Mouse (Mus musculus): ENCODE results near the gene Dennd5b. TPM values are rescaled to one million over a fixed set of nuclear protein-coding genes. Genes with fewer than 3 reads are reported as not detected.
A peak's percentile ranks its signal among the peaks of the same experiment; 100 is the strongest.
"Not testable (repeated sequence)": the region's sequence is repeated elsewhere in the genome, so short reads cannot be mapped to it uniquely, and the experiment has no call there.

Gene Dennd5b
- polyA plus RNA-seq, 1 experiment from 2014 or later, result 11.3 TPM

GRCm38 (mm10) chr6:148944767-148945508 lies 156.5 kb downstream of the Dennd5b start:
- H3K27ac ChIP-seq (replicated peaks in 1 of 2; ENCODE audit: control insufficient read depth in 1 of 2, insufficient read depth in 1 of 2, low read depth in 2 of 2, low read length in 2 of 2), result peak overlapping the region; percentile 86 to 93
- peak; percentile 70 for ATAC-seq (ENCODE audit: insufficient number of reproducible peaks, insufficient read depth, low FRiP score, low read depth)
- peak overlapping the region; percentile 96 for H3K9ac ChIP-seq (ENCODE audit: low read length)
- H3K4me3 ChIP-seq (ENCODE audit: control insufficient read depth in 1 of 2, insufficient read depth in 1 of 2, low read depth in 1 of 2, low read length in 2 of 2), result peak overlapping the region; percentile 57 to 75
- under 1% methylated on average over 89 of the region's 92 CpGs for WGBS
- H3K4me2 ChIP-seq (ENCODE audit: low read length), result peak overlapping the region; percentile 94
- H3K27me3 ChIP-seq (ENCODE audit: control insufficient read depth, insufficient read depth, low read length), result no peaks in the 10 kb centered on the region
- peaks cover 2 to 13% of the 10 kb centered on the region in 2 experiments; a peak in 2 of 4 replicates for H3K4me1 ChIP-seq (ENCODE audit: control insufficient read depth in 2 of 2, insufficient read depth in 2 of 2, low read length in 2 of 2)
- 0 out of 2 replicates have a peak, but pooled peaks cover 6% of the 10 kb centered on the region for H3K36me3 ChIP-seq (ENCODE audit: control insufficient read depth, insufficient read depth, low read length)
- no peaks in the 10 kb centered on the region for H3K9me3 ChIP-seq (ENCODE audit: control insufficient read depth, low read length)

DNA sequence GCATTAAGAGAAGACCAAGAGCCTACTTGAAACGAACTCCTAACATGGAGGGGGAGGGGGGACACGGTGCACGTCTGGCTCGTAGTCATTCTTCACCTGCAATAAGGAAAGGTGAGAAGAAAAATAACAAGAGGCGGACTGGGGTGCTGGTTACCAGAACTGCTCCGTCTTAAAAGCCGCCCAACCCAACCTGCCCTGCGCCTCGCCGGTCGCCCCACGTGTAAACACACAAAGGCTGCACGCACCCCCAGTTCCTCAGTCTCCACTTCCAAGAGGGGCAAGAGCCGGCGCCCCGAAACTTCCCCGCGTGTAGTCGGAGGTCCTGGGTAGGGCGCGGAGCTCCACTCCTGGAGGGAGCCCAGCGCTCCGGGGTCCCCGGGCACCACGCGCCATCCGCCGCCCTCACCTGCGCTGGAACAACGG lies 157.1 kb downstream of the Dennd5b start:
- Histone ChIP-seq H3K27me3 (ENCODE audit: control insufficient read depth, insufficient read depth, low read length) (no peaks in the 10 kb centered on the region), H3K36me3 (ENCODE audit: control insufficient read depth, insufficient read depth, low read length) (0 out of 2 replicates have a peak, but pooled peaks cover 6% of the 10 kb centered on the region), H3K4me2 (ENCODE audit: low read length) (peak overlapping the region; percentile 94), H3K9ac (ENCODE audit: low read length) (peak overlapping the region; percentile 96), H3K27ac (replicated peaks in 1 of 2; ENCODE audit: control insufficient read depth in 1 of 2, insufficient read depth in 1 of 2, low read depth in 2 of 2, low read length in 2 of 2) (peak overlapping the region; percentile 86 to 93), H3K9me3 (ENCODE audit: control insufficient read depth, low read length) (no peaks in the 10 kb centered on the region), H3K4me1 (ENCODE audit: control insufficient read depth in 2 of 2, insufficient read depth in 2 of 2, low read length in 2 of 2) (peaks cover 2 to 13% of the 10 kb centered on the region in 2 experiments; a peak in 2 of 4 replicates), H3K4me3 (ENCODE audit: control insufficient read depth in 1 of 2, insufficient read depth in 1 of 2, low read depth in 1 of 2, low read length in 2 of 2) (peak overlapping the region; percentile 57 to 75)
- WGBS, result 0% methylated on average over 26 of the region's 30 CpGs
- ATAC-seq (ENCODE audit: insufficient number of reproducible peaks, insufficient read depth, low FRiP score, low read depth), result no peak

DNA sequence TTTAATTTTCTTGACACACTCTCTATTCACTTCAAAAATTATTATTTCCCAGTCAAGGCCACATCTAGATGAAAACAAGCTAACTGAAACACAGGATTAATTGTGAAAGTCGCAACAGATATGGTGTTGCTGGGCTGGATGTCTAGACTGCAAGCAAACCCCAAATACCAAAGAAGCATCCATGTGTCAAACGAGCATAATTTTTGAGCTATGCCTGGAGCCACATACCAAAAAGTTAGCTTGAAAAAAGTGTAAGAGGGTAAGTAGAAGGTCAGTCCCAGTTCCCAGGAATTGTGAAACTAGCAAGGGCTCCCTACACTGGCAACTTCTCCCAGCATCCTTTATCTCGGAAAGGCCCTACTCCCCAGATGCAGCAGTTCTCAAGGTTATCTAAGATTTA lies 157.8 kb downstream of the Dennd5b start:
- H3K9me3 ChIP-seq (ENCODE audit: control insufficient read depth, low read length), result no peaks in the 10 kb centered on the region
- H3K36me3 ChIP-seq (ENCODE audit: control insufficient read depth, insufficient read depth, low read length), result 0 out of 2 replicates have a peak, but pooled peaks cover 6% of the 10 kb centered on the region
- H3K9ac ChIP-seq (ENCODE audit: low read length), result peak overlapping the region; percentile 96
- H3K4me3 ChIP-seq (ENCODE audit: control insufficient read depth in 1 of 2, insufficient read depth in 1 of 2, low read depth in 1 of 2, low read length in 2 of 2), result peak overlapping the region; percentile 57 to 75; a peak in 3 of 4 replicates
- peak overlapping the region; percentile 94 for H3K4me2 ChIP-seq (ENCODE audit: low read length)
- WGBS, result 29% methylated on average over 3 of the region's 3 CpGs
- no peaks in the 10 kb centered on the region for H3K27me3 ChIP-seq (ENCODE audit: control insufficient read depth, insufficient read depth, low read length)
- no peak for ATAC-seq (ENCODE audit: insufficient number of reproducible peaks, insufficient read depth, low FRiP score, low read depth)
- H3K4me1 ChIP-seq (ENCODE audit: control insufficient read depth in 2 of 2, insufficient read depth in 2 of 2, low read length in 2 of 2), result peaks cover 2 to 13% of the 10 kb centered on the region in 2 experiments; a peak in 2 of 4 replicates
- no peak overlapping the region for H3K27ac ChIP-seq (replicated peaks in 1 of 2; ENCODE audit: control insufficient read depth in 1 of 2, insufficient read depth in 1 of 2, low read depth in 2 of 2, low read length in 2 of 2)

DNA sequence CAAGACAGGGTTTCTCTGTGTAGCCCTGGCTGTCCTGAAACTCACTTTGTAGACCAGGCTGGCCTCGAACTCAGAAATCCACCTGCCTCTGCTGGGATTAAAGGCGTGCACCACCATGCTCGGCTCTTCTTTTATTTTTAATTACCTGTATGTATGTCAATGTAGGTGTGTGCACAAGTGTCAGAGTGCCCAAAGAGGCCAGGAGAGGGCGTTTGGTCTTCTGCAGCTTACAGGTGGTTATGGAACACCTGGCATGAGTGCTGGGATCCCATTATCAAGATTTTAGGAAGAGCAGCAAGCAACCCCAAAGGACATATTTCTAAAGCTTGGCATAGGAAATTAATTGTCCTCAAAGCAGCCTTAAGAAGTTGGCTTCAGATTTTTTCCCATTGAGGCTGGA lies 159.1 kb downstream of the Dennd5b start:
- Histone ChIP-seq H3K4me2 (ENCODE audit: low read length) (no peak overlapping the region), H3K4me1 (ENCODE audit: control insufficient read depth in 2 of 2, insufficient read depth in 2 of 2, low read length in 2 of 2) (peaks cover 2 to 13% of the 10 kb centered on the region in 2 experiments; a peak in 2 of 4 replicates), H3K9ac (ENCODE audit: low read length) (no peak overlapping the region), H3K36me3 (ENCODE audit: control insufficient read depth, insufficient read depth, low read length) (0 out of 2 replicates have a peak, but pooled peaks cover 6% of the 10 kb centered on the region), H3K9me3 (ENCODE audit: control insufficient read depth, low read length) (no peaks in the 10 kb centered on the region), H3K4me3 (ENCODE audit: control insufficient read depth in 1 of 2, insufficient read depth in 1 of 2, low read depth in 1 of 2, low read length in 2 of 2) (no peak overlapping the region), H3K27ac (replicated peaks in 1 of 2; ENCODE audit: control insufficient read depth in 1 of 2, insufficient read depth in 1 of 2, low read depth in 2 of 2, low read length in 2 of 2) (no peak overlapping the region), H3K27me3 (ENCODE audit: control insufficient read depth, insufficient read depth, low read length) (no peaks in the 10 kb centered on the region)
- ATAC-seq (ENCODE audit: insufficient number of reproducible peaks, insufficient read depth, low FRiP score, low read depth), result no peak
- 77% methylated on average over 4 of the region's 4 CpGs for WGBS

DNA sequence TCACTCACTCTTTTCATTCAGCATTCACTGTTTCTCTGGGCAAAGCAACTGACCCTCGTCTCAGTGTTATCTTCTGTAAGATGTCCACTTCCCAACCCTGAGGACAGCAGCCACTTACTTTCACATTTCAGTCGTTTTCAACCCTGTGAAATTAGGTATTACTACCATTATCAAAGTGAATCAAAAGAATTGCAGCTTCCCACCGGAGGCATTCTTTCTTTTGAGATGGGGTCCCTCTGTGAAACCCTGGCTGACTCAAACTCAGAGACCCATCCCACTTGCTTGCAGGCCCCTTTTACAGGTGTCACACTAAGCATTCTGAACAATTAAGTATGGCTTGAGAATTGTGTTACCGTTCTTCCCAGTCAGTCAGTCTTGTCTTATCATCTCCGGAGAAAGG lies 159.6 kb downstream of the Dennd5b start:
- H3K4me2 ChIP-seq (ENCODE audit: low read length), result no peak overlapping the region
- H3K36me3 ChIP-seq (ENCODE audit: control insufficient read depth, insufficient read depth, low read length), result 0 out of 2 replicates have a peak, but pooled peaks cover 6% of the 10 kb centered on the region
- no peak overlapping the region for H3K9ac ChIP-seq (ENCODE audit: low read length)
- no peak overlapping the region for H3K27ac ChIP-seq (replicated peaks in 1 of 2; ENCODE audit: control insufficient read depth in 1 of 2, insufficient read depth in 1 of 2, low read depth in 2 of 2, low read length in 2 of 2)
- H3K4me1 ChIP-seq (ENCODE audit: control insufficient read depth in 2 of 2, insufficient read depth in 2 of 2, low read length in 2 of 2), result peaks cover 2 to 11% of the 10 kb centered on the region in 2 experiments; a peak in 2 of 4 replicates
- no peak for ATAC-seq (ENCODE audit: insufficient number of reproducible peaks, insufficient read depth, low FRiP score, low read depth)
- 61% methylated on average over 5 of the region's 5 CpGs for WGBS
- H3K27me3 ChIP-seq (ENCODE audit: control insufficient read depth, insufficient read depth, low read length), result no peaks in the 10 kb centered on the region
- H3K4me3 ChIP-seq (ENCODE audit: control insufficient read depth in 1 of 2, insufficient read depth in 1 of 2, low read depth in 1 of 2, low read length in 2 of 2), result no peak overlapping the region
- no peaks in the 10 kb centered on the region for H3K9me3 ChIP-seq (ENCODE audit: control insufficient read depth, low read length)

DNA sequence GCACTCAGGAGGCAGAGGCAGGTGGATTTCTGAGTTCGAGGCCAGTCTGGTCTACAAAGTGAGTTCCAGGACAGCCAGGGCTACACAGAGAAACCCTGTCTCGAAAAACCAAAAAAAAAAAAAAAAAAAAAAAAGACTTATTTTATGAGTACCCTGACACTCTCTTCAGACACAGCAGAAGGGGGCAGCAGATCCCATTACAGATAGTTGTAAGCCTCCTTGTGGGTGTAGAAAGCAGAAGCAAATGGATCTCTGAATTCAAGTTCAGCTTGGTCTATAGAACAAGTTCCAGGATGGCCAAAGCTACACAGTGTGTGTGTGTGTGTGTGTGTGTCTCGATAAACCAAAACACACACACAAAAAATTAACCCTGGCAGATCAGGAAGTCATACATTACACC lies 161.1 kb downstream of the Dennd5b start:
- H3K9me3 ChIP-seq (ENCODE audit: control insufficient read depth, low read length); ATAC-seq (ENCODE audit: insufficient number of reproducible peaks, insufficient read depth, low FRiP score, low read depth); H3K9ac ChIP-seq (ENCODE audit: low read length); H3K4me2 ChIP-seq (ENCODE audit: low read length); H3K36me3 ChIP-seq (ENCODE audit: control insufficient read depth, insufficient read depth, low read length); H3K27ac ChIP-seq (replicated peaks in 1 of 2; ENCODE audit: control insufficient read depth in 1 of 2, insufficient read depth in 1 of 2, low read depth in 2 of 2, low read length in 2 of 2); H3K4me3 ChIP-seq (ENCODE audit: control insufficient read depth in 1 of 2, insufficient read depth in 1 of 2, low read depth in 1 of 2, low read length in 2 of 2); H3K27me3 ChIP-seq (ENCODE audit: control insufficient read depth, insufficient read depth, low read length): not testable (repeated sequence)
- 86% methylated on average over 1 of the region's 3 CpGs for WGBS
- peaks cover 2 to 12% of the 10 kb centered on the region in 2 experiments; a peak in 3 of 4 replicates for H3K4me1 ChIP-seq (ENCODE audit: control insufficient read depth in 2 of 2, insufficient read depth in 2 of 2, low read length in 2 of 2)
